Mouse (Mus musculus): Measurements from ENCODE around the gene Cyp21a1. TPM values are rescaled to one million over a fixed set of nuclear protein-coding genes. Genes with fewer than 3 reads are reported as not detected.
"Not testable (repeated sequence)": the region's sequence is repeated elsewhere in the genome, so short reads cannot be mapped to it uniquely, and the experiment has no call there.

Gene Cyp21a1
- polyA plus RNA-seq, 1 experiment from 2014 or later, result not detected

DNA sequence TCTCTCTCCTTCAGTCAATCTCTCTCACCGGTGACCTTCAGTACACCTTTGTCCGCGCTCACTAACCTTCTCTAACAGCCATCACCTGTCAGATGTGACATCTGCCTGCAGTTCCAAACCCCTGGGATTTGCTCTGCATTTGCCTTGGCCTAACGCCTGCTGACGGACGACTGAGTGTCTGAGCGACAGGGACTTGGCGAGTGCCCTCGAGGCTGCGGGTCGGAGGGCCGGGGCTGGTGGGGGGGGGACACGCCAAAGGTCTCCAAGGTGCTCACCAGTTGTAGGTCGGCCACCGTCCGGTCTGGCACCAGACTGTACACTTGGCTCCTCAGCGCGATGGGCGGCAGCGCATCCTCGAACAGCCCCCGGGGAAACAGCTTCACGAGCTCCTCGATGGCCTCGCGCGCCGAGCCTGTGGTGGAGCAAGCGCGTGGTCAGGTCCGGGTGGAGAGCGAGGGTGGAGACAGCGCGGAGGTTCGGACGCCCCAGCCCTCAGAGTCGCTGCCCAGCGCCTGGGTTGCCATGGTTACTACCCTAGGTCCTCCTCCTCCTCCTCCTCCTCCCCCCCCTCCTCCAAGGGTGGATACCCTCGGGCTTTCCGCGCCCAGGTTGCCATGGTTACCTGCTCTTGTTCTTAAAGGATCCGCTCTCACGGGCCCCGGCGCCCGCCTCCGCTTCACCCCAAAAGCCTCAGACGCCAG, 31.9 kb upstream of the Cyp21a1 start:
- Histone ChIP-seq H3K27ac (peak overlapping the region; percentile 71; the same call in 1 of the 2 replicates), H3K36me3 (peaks cover 32% of the 10 kb centered on the region), H3K4me2 (peak overlapping the region; percentile 99), H3K27me3 (no peaks in the 10 kb centered on the region), H3K4me3 (peak overlapping the region; percentile 92), H3K9ac (peak overlapping the region; percentile 75), H3K4me1 (replicated peaks) (peaks cover 20% of the 10 kb centered on the region), H3K9me3 (replicated peaks) (no peaks in the 10 kb centered on the region)
- ATAC-seq (replicated peaks; ENCODE audit: insufficient number of reproducible peaks, insufficient read depth, low FRiP score, low read depth), result peak; percentile 56
- WGBS, result 5% methylated on average over 44 of the region's 48 CpGs

DNA sequence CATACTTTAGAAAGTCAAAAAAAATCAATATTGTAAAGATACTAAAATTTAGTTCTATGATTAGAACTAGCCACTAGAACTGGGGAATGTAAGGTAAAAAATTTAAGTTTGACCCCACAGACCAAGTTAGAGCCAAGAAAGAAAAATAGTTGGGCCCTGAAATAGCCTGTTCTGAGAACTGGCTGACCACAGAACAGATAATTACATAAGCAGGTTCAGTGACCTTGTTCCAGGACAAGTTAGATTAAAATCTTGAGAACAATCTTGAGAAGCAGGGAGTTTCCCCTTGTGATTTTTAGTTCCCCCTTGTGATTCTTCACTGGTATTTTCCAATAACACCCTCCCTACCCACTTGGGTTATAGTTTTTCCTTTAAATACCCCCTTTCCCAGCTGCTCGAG, 26.4 kb upstream of the Cyp21a1 start:
- H3K9ac ChIP-seq; H3K4me3 ChIP-seq; H3K4me1 ChIP-seq (replicated peaks); ATAC-seq (replicated peaks; ENCODE audit: insufficient number of reproducible peaks, insufficient read depth, low FRiP score, low read depth); H3K27me3 ChIP-seq; H3K9me3 ChIP-seq (replicated peaks); H3K4me2 ChIP-seq; H3K27ac ChIP-seq: not testable (repeated sequence)
- WGBS, result 92% methylated on average over 1 of the region's 1 CpGs
- H3K36me3 ChIP-seq, result peaks cover 52% of the 10 kb centered on the region

DNA sequence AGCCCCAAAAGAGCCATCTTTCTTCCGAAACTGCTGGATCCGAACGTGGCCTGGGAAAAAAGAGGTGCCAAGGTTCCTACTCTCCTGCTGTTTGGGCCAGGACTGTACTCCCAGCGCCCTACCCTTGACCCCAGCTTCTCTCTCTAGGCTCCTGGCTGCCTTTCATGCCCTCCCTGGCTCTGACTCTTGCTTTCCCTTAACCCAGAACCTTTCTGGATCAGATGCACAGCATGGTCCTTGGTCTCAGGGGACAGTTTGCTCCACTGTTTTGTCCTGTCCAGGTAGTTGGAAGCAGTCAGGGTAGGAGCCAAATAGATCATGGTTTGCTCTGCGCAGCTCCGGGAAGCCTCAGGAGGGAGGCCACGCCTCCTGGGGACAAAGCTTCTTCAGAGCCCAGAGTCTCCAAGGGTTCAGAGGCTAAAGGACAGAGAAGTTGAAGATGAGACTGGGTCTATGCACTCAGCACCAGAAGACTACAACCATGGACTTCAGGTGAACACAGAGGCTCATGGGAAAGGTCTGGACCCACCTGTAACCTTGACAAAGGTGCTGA, 10.5 kb upstream of the Cyp21a1 start:
- H3K9me3 ChIP-seq (replicated peaks), result no peaks in the 10 kb centered on the region
- ATAC-seq (replicated peaks; ENCODE audit: insufficient number of reproducible peaks, insufficient read depth, low FRiP score, low read depth), result no peak
- 68% methylated on average over 7 of the region's 7 CpGs for WGBS

DNA sequence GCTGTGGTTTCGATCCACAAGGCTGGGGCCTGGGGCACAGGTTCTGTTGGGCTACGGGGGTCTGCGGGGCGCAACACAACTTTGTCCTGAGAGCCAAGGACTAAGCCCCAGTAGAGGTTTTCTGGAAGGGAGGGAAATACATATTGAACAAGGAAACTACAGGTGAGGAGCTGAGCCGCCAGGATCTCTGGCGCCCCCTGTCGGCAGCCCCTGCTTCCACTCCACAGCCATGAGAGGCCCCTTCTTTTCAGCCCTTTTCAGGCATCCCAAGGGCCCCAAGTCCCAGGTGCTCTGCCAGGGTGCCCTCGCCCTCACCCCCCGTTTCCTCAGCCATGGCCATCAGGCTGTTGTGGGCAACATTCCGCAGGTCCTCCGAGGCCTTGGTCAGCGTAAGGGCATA, 9.4 kb upstream of the Cyp21a1 start:
- ATAC-seq (replicated peaks; ENCODE audit: insufficient number of reproducible peaks, insufficient read depth, low FRiP score, low read depth); H3K9me3 ChIP-seq (replicated peaks); H3K27me3 ChIP-seq; H3K4me1 ChIP-seq (replicated peaks); H3K4me2 ChIP-seq; H3K9ac ChIP-seq; H3K36me3 ChIP-seq; H3K4me3 ChIP-seq; H3K27ac ChIP-seq: not testable (repeated sequence)
- 56% methylated on average over 12 of the region's 12 CpGs for WGBS

More for the DNA sequence above, 10.5 kb upstream of the Cyp21a1 start:
- Histone ChIP-seq H3K27ac (no peak overlapping the region), H3K36me3 (no peaks in the 10 kb centered on the region), H3K4me1 (replicated peaks) (no peaks in the 10 kb centered on the region), H3K4me2 (no peak overlapping the region), H3K27me3 (no peaks in the 10 kb centered on the region), H3K4me3 (no peak overlapping the region), H3K9ac (no peak overlapping the region)

DNA sequence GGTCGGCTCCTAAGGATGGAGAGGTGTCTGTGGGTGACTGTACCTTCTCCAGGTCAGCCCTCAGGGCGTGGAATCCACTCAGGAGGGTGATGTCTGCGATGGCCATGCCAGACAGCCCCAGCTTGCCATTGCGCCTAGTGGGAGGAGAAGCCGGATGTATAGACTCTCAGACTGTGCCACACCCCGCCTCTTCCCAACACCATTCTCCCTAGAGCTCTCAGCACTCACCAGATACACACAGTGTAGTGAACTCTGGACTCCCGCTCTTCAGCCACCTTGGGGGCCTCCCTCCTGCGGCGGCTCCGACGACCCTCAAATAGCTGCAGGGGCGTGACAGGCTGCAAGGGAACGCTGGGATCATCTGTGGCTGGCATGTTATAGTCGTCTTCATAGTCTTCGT, 6.9 kb upstream of the Cyp21a1 start:
- Histone ChIP-seq H3K4me1 (replicated peaks) (no peaks in the 10 kb centered on the region), H3K36me3 (no peaks in the 10 kb centered on the region), H3K4me2 (no peak overlapping the region), H3K27ac (no peak overlapping the region), H3K4me3 (no peak overlapping the region), H3K9ac (no peak overlapping the region), H3K27me3 (no peaks in the 10 kb centered on the region), H3K9me3 (replicated peaks) (no peaks in the 10 kb centered on the region)
- WGBS, result 70% methylated on average over 15 of the region's 15 CpGs
- no peak for ATAC-seq (replicated peaks; ENCODE audit: insufficient number of reproducible peaks, insufficient read depth, low FRiP score, low read depth)

DNA sequence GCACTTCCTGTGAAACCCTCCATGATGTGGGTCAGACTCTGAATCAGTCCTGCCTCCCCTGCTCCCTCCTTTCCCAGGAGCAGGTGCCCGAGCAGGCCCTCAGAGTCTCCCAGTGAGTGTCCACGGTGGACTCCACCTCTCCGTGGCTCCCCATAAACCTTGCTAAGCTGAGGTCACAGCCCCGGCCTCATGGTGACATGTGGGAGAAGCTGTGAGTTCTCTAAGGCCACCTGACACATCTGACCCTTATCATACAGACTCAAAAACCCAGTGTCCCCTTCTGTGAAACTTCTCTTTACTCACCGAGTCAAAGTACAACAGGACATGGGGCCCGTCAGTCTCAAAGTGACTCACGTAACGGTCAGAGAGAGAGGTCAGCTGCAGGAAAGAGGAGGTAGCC, 6.5 kb upstream of the Cyp21a1 start:
- not testable (repeated sequence) for H3K9me3 ChIP-seq (replicated peaks); H3K27me3 ChIP-seq; H3K4me3 ChIP-seq; H3K36me3 ChIP-seq; H3K4me1 ChIP-seq (replicated peaks); H3K27ac ChIP-seq; H3K9ac ChIP-seq; ATAC-seq (replicated peaks; ENCODE audit: insufficient number of reproducible peaks, insufficient read depth, low FRiP score, low read depth); H3K4me2 ChIP-seq
- 84% methylated on average over 8 of the region's 8 CpGs for WGBS

DNA sequence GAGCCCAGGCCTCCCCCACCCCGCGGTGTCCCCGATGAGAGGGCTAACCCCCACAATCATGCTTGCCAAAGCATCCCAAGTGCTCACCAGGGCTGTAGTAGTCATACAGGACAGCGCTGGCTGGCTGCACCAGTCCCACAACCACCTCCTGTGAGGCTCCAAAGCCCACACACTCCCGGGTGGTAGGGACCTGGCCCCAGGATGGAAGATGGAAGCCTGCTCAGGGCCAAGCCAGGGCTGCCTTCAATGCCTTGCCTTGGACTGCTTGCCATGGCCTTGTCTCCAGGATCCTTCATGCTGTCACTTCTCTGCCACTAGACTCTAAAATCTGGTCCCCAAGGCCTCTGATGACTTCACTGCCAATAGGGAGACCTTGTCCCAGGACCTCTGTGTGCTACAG, 6.0 kb upstream of the Cyp21a1 start:
- H3K4me3 ChIP-seq; H3K4me1 ChIP-seq (replicated peaks); H3K9ac ChIP-seq; H3K4me2 ChIP-seq; H3K36me3 ChIP-seq; ATAC-seq (replicated peaks; ENCODE audit: insufficient number of reproducible peaks, insufficient read depth, low FRiP score, low read depth); H3K9me3 ChIP-seq (replicated peaks); H3K27ac ChIP-seq; H3K27me3 ChIP-seq: not testable (repeated sequence)
- 80% methylated on average over 5 of the region's 5 CpGs for WGBS

DNA sequence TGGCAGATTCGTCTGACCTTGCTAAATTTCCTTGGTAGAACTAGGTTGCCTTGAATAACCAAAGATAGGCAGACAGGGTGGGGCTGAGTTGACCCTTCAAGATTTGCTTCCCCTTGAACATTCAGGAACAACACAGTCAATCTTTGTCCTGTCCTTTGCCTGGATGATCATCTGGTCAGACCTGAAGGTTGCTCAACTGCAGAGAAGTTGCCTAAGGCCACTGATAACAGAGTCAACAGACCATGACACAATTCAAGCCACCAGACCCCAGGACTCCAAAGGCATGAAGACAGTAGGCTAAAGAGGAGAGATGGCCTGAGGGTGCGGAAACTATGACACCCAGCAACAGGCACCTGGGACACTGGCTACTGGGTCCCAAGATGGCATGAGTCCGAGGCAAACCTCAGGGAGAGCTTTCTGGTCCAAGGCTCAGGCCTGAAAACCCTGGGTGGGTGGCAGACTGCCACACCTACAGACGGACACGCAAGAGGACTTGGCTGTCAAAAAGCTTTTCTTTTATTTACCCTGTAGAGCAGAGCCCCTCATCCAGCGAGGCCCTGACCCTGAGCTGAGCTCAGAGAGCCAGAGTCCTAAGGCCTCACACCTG, 4.3 kb upstream of the Cyp21a1 start:
- H3K36me3 ChIP-seq, result no peaks in the 10 kb centered on the region

DNA sequence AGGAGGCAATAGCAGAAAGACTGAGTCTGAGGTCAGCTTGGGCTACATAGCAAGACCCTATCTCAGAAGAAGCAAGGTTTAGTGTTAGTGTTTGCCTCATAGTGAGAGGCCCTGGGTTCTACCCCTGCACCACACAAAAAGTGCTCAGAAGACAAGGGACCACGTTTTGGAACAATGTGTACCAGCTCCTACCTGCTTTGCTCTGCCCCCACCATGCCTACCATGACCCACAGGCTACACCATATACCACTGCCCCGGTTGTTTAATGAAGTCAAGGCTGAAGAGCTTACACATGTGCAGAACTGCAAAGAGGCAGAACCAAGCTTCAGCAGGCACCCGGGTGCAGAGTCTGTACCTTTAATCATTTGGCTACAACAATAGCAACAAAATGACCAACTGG, 2.8 kb upstream of the Cyp21a1 start:
- Histone ChIP-seq H3K36me3 (no peaks in the 10 kb centered on the region), H3K4me2 (no peak overlapping the region), H3K9ac (no peak overlapping the region), H3K27ac (no peak overlapping the region), H3K9me3 (replicated peaks) (peaks cover 3% of the 10 kb centered on the region; the same call in 1 of the 2 replicates), H3K4me1 (replicated peaks) (no peaks in the 10 kb centered on the region), H3K4me3 (no peak overlapping the region), H3K27me3 (no peaks in the 10 kb centered on the region)
- no peak for ATAC-seq (replicated peaks; ENCODE audit: insufficient number of reproducible peaks, insufficient read depth, low FRiP score, low read depth)
- WGBS, result 62% methylated on average over 3 of the region's 3 CpGs

More for the DNA sequence above, 4.3 kb upstream of the Cyp21a1 start:
- H3K4me2 ChIP-seq, result no peak overlapping the region
- H3K4me3 ChIP-seq, result no peak overlapping the region
- no peak for ATAC-seq (replicated peaks; ENCODE audit: insufficient number of reproducible peaks, insufficient read depth, low FRiP score, low read depth)
- no peaks in the 10 kb centered on the region for H3K4me1 ChIP-seq (replicated peaks)
- WGBS, result 76% methylated on average over 6 of the region's 6 CpGs
- H3K9ac ChIP-seq, result no peak overlapping the region
- H3K27ac ChIP-seq, result no peak overlapping the region
- no peaks in the 10 kb centered on the region for H3K27me3 ChIP-seq
- peaks cover 3% of the 10 kb centered on the region; the same call in 1 of the 2 replicates for H3K9me3 ChIP-seq (replicated peaks)

DNA sequence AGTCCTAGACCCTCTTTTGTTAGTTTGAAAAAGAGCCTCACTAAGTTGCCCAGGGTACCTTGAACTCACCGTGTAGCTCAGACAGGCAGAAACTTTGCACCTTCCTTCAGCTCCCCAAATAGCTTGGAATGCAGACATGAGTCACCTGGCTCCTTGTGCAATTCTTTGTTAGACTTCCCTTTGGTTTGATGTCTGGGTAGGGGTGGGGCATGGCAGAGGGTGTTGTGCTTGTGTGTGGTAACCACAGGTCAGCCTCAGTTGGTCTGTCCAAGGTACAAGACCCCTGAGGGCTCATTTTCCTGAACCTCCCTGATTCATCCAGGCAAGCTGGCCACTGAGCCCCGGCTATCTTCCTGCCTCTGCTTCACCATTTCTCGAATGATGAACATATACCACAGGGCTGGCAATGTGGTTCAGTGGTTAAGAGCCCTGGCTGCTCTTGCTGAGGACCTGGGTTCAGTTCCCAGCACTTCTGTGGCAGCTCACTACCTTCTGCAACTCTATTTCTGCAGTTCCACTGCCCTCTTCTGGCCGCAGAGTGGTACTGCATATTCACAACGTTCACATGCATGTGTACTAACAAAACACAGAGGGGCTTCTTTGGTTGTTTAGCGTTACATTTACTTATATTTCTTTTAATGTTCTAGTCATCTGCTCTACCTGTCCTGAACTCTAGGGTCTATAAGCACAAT, 656 bp upstream of the Cyp21a1 start:
- Histone ChIP-seq H3K36me3 (no peaks in the 10 kb centered on the region), H3K9ac (no peak overlapping the region), H3K4me2 (no peak overlapping the region), H3K9me3 (replicated peaks) (peaks cover 3% of the 10 kb centered on the region; the same call in 1 of the 2 replicates), H3K27ac (no peak overlapping the region), H3K4me3 (no peak overlapping the region), H3K27me3 (no peaks in the 10 kb centered on the region), H3K4me1 (replicated peaks) (no peaks in the 10 kb centered on the region)
- 70% methylated on average over 6 of the region's 6 CpGs for WGBS
- 0 out of 2 replicates have a peak, but pooled peaks have one; percentile 27 for ATAC-seq (replicated peaks; ENCODE audit: insufficient number of reproducible peaks, insufficient read depth, low FRiP score, low read depth)

DNA sequence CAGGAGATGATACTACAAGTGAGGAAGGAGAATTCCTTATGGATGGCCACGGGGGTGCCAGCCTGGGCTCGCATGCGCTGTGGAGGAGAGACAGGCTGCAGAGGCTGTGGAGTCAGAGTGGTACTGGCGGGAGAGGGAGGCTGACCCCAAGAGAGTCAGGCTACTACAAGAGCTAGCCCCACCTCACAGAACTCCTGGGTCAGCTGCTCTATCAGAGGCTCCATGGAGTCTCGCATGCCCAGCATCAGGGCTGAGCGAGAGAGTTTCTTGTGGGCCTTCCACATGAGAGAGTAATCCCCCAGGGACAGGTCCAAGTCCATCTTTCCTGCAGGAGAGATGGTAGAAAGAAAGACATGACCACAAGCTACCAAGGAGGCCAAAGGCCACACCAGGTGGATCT, 994 bp downstream of the Cyp21a1 start:
- not testable (repeated sequence) for H3K9me3 ChIP-seq (replicated peaks); H3K9ac ChIP-seq; H3K27me3 ChIP-seq; H3K27ac ChIP-seq; ATAC-seq (replicated peaks; ENCODE audit: insufficient number of reproducible peaks, insufficient read depth, low FRiP score, low read depth); H3K36me3 ChIP-seq; H3K4me3 ChIP-seq; H3K4me1 ChIP-seq (replicated peaks); H3K4me2 ChIP-seq
- WGBS, result 85% methylated on average over 6 of the region's 6 CpGs

Data from heart, embryonic 15.5 days (tissue).